Mouse (Mus musculus) lung, postnatal 4 days (tissue): ENCODE results near the gene Bod1.

Source experiments
- DNase-seq, 2 experiments: peaks; one replicate each; pipeline ENCODE4 v3.0.0; 2021

Bod1 gene

GRCm38 (mm10) chr11:31664186-31664585 is 7.5 kb downstream of the Bod1 start:
- peak in 1 of 2 experiments; percentile 17 for DNase-seq

DNA sequence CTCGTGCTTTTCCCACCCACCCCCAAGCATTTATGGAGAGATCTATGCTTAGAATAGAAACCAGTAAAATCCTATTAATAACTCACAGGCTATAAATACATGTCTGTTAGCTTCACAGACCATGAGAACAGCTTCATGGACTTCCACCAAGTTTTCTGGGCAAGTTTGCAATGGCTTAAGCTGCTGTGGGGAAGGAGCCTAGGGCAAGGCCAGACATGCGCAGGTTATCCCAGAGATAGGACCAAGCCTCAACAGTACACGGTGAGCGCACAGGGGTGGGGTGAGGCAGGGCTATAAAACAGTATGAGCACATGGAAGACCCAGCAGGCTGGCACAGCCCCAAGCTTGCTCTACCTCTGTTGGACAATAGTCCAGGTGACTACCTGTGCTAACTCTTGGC is 8.2 kb downstream of the Bod1 start:
- DNase-seq, result no peak

- DNase-seq, result no peak
Observed at GRCm38 (mm10) chr11:31662872-31663446, 8.7 kb downstream of the Bod1 start.

GRCm38 (mm10) chr11:31662214-31662613 is 9.5 kb downstream of the Bod1 start:
- DNase-seq, result no peak

GRCm38 (mm10) chr11:31657806-31658175 is 13.9 kb downstream of the Bod1 start:
- DNase-seq, result no peak

DNA sequence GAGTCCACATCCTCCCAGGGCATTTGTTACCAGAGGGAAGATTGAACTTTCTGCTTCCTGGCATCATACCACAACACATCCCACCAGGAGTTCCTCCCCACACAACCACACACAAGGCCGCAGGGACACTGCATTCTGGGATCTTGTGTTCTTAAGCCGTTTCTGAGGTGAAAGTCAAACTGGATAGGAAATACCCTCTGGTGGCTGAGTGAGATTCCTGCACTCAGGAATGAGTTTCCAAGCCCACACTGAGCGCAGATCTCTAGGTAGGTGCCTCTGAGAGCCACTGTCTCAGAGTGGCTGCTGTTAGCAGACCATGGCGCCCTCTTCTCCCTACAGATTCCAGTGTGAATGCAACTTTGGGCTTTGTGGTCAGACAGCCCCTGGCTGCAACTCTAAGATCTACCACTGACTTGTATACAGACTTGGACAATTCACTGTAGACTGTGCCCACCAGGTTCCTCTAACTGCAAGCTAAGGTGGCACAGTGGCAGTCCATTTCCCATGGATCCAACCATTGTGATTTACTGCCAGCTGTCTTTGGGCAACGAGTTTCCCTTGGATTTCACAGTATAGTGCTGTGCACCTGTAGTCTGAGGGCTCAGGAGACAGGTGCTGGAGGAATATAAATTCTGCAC is 14.4 kb downstream of the Bod1 start:
- no peak for DNase-seq

- no peak for DNase-seq
Observed at GRCm38 (mm10) chr11:31649507-31649906, 22.2 kb downstream of the Bod1 start.

DNA sequence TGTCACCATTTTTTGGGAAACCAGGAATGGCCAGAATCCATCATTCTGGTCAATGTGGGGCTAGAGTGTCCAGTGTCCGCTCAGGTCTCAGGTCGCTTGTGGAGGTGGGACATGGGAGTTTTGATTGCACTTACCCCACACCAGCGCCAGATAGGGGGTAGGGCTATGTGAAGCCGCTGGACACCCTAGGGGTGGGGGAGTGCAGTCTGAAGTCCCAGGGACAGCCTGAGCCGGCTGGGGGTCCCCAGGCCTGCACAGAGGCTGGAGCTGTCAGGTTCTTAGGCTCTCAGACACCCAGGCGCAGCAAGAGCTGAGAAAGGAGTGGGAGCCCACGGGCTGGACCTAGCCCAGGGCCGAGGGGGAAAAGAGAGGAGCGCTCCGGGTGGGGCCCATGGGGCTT is 24.4 kb downstream of the Bod1 start:
- DNase-seq, result no peak

- DNase-seq, result no peak
Observed at GRCm38 (mm10) chr11:31646571-31646970, 25.1 kb downstream of the Bod1 start.

GRCm38 (mm10) chr11:31643120-31643519 is 28.6 kb downstream of the Bod1 start:
- DNase-seq, result no peak

DNA sequence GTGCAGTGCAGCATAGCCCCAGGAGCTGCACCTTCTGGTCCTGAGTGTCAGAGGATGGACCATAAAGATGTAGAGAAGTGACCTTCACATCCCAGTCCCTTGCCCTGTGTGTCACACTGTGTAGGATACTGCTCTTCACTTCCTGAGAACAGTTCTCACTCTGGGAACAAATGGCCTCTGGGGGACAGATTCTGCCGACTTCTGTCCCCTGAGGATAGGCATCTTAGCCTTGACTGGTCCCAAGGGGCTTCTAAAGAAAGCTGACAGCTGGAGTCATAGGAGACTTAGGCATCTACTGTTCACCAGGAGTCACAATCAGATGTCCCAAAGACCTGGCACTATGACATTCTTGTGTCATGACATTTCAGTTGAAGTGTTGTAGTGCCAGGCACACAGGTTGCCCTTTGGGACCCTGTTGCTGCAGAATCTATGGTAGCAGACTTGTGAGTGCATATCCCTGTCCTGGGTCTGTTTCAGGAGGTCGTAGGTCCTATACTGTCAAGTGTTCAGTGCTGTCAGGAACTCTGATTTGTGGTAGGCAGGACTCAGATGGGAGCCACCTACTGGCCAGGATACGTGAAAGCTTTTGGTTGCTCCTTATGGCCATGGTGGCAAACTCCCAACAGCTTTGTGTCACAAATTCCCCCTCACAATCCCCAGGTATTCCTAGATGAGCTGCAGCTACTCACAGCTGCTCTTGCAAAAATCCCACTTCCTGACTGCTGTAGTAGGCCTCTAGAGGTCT is 30.4 kb downstream of the Bod1 start:
- no peak for DNase-seq

DNA sequence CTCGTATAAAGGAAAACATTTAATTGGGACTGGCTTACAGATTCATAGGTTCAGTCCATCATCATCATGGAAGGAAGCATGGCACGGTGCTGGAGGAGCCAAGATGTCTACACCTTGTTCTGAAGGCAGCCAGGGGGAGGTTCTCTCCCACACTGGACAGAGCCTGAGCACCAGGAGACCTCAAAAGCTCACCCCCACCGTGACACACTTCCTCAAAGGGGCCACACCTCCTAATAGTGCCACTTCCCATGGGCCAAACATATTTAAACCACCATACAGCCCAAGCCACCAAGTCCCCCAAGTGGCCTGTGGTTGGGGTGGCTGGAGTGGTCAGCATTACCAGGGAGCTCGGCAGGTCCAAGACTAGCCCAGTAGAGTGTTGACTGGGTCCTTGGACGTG is 31.5 kb downstream of the Bod1 start:
- DNase-seq, result no peak

GRCm38 (mm10) chr11:31637788-31638373 is 33.8 kb downstream of the Bod1 start:
- peak; percentile 60 to 75 for DNase-seq

DNA sequence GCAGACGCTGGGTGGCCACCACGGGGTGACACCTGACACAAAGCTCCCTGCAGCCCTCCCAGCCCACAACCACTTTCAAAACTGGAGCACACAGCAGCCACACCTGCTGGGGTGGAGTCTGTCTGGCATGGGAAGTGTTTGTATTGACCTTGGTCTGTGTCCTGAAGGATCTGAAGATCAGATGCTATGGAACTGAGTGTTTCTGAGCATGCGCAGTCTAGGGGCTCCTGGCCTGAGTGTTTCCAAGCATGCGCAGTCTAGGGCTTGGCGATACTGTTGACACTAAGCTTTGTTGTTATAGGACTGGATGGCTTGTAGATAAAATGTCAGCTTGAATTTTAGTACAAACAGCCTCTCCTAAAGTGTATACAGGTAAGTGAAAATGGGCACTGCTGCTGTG is 43.0 kb downstream of the Bod1 start:
- DNase-seq, result no peak

GRCm38 (mm10) chr11:31620796-31621195 is 50.9 kb downstream of the Bod1 start:
- DNase-seq, result no peak

GRCm38 (mm10) chr11:31617797-31618196 is 53.9 kb downstream of the Bod1 start:
- DNase-seq, result no peak

DNA sequence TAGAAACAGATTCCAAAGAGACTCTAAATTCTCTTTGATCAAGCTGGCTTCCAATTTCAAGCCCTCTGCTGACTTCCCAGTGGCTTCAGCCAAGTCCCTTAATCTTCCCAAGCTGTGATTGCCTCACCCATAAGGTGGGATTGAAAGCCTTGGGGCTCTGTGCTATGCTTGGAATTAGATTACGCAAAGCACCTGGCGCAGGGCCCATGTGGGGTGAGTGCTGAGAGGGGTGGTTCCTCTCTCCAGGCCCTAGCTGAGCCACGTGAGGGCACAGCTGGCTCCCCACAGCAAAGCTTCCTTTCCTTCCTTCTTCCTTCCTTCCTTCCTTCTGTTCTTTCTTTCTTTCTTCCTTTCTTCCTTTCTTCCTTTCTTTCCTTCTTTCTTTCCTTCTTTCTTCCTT is 54.4 kb downstream of the Bod1 start:
- peak; percentile 83 to 91 for DNase-seq

DNA sequence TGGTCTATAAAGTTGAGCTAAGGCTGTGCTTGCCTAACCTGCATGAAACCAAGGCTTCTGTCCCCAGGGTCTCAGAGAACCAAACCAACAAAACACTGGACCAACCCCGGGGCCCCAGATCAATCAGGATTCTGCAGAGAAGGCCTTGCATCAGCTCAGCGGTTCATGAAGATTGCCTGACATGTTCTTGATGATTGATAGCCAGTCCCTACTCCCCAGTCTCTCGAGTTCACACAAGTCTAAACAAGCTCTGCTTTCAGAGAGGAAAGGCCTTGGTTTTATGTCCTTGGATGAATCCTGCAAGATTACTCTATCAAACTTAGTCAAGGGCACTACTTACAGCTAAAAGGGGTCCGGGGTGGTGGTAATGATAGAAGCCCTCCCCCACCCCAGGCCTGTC is 55.0 kb downstream of the Bod1 start:
- no peak for DNase-seq
